Mouse (Mus musculus) cerebellum, adult 2 months (tissue): Measurements from ENCODE around the gene Fkbp2.

ENCODE experiments used
- CTCF ChIP-seq: fragments of 200-500 bp; IDR thresholded peaks from 2 replicates; pipeline ENCODE4 v1.5.1; 2011; ENCODE audit warnings: low read depth, mild to moderate bottlenecking, control low read depth, low read length, moderate library complexity, borderline replicate concordance; ENCODE audit not compliant: insufficient read depth
- POLR2A ChIP-seq: fragments of 200-500 bp; IDR thresholded peaks from 2 replicates; pipeline ENCODE4 v1.6.1; 2011; ENCODE audit warnings: low read length, control low read depth, borderline replicate concordance; ENCODE audit not compliant: insufficient read depth

GRCm38 (mm10) chr19:6975537-6976521, 4.5 kb downstream of the Fkbp2 start, which contains the start of gene Plcb3:
- TF ChIP-seq POLR2A: no peak
- no peak for TF ChIP-seq CTCF
